ENCODE assay signal across 10 mouse cellular contexts in the genomic region with DNA sequence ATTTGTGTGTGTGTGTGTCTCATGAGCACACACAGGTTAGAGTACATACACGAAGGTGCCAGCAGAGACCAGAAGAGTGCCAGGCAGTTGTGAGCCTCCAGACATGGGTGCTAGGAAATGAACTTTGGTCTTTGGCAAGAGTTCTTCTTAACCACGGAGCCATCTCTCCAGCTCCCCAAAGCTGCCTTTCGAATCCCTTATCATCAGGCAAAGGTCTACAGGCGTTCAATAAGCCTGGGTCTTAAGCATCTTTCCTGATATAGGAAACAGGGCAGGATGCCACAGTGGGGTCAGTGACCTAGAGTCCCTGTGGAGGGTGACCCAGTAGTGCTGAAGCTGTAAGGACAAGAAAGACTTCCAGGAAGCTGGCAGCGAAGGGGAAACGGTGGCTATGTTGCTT.
DNase-seq lines count a peak whose midpoint lies in the region; ATAC-seq lines count a peak whose summit lies in the region.
"Had no signal": no experiment of that assay in that cellular context is flagged by ENCODE, and none has a peak within 500 bp of the region (broad histone marks: within the 10 kb centered on the region; RNA-seq: fewer than 3 reads in every experiment).

No protein-coding gene starts in this region.

- H3K4me2 ChIP-seq in kidney, embryonic 15.5 days: no peak overlapping the region
- no peak overlapping the region for H3K4me2 ChIP-seq in embryonic facial prominence, embryonic 15.5 days (replicated peaks)
- no peak overlapping the region for H3K4me2 ChIP-seq in hindbrain, embryonic 16.5 days (ENCODE audit: low read length)
- no peak overlapping the region for H3K4me2 ChIP-seq in midbrain, embryonic 15.5 days

- H3K4me1 ChIP-seq in kidney, embryonic 15.5 days: peaks cover 35% of the 10 kb centered on the region
- H3K4me1 ChIP-seq in embryonic facial prominence, embryonic 15.5 days: peaks cover 40% of the 10 kb centered on the region
- peaks cover 19% of the 10 kb centered on the region for H3K4me1 ChIP-seq in hindbrain, embryonic 16.5 days (ENCODE audit: control insufficient read depth, insufficient read depth, low read depth, low read length)
- peaks cover 41% of the 10 kb centered on the region for H3K4me1 ChIP-seq in midbrain, embryonic 15.5 days

- no peak overlapping the region for H3K9ac ChIP-seq in kidney, embryonic 15.5 days
- no peak overlapping the region for H3K9ac ChIP-seq in embryonic facial prominence, embryonic 15.5 days
- H3K9ac ChIP-seq in hindbrain, embryonic 16.5 days (ENCODE audit: low read depth, low read length): no peak overlapping the region
- no peak overlapping the region for H3K9ac ChIP-seq in midbrain, embryonic 15.5 days

- H3K4me3 ChIP-seq in kidney, embryonic 15.5 days (replicated peaks): no peak overlapping the region
- H3K4me3 ChIP-seq in embryonic facial prominence, embryonic 15.5 days (replicated peaks): no peak overlapping the region
- no peak overlapping the region for H3K4me3 ChIP-seq in hindbrain, embryonic 16.5 days (ENCODE audit: low read length)
- H3K4me3 ChIP-seq in midbrain, embryonic 15.5 days: no peak overlapping the region

- ATAC-seq in kidney, embryonic 15.5 days (replicated peaks; ENCODE audit: low FRiP score): no peak
- no peak for ATAC-seq in embryonic facial prominence, embryonic 15.5 days (ENCODE audit: insufficient number of reproducible peaks, low FRiP score, low TSS enrichment, low read depth)
- no peak for ATAC-seq in hindbrain, embryonic 16.5 days
- ATAC-seq in midbrain, embryonic 15.5 days (replicated peaks): no peak

- WGBS in kidney, embryonic 15.5 days: 66% methylated on average over 6 of the region's 6 CpGs
- 72% methylated on average over 6 of the region's 6 CpGs for WGBS in embryonic facial prominence, embryonic 15.5 days
- 59% methylated on average over 6 of the region's 6 CpGs for WGBS in hindbrain, embryonic 16.5 days
- WGBS in midbrain, embryonic 15.5 days: 74% methylated on average over 6 of the region's 6 CpGs

- no peaks in the 10 kb centered on the region for H3K9me3 ChIP-seq in kidney, embryonic 15.5 days (replicated peaks)
- no peaks in the 10 kb centered on the region for H3K9me3 ChIP-seq in embryonic facial prominence, embryonic 15.5 days (replicated peaks)
- H3K9me3 ChIP-seq in hindbrain, embryonic 16.5 days (ENCODE audit: control insufficient read depth, low read length): no peaks in the 10 kb centered on the region
- no peaks in the 10 kb centered on the region for H3K9me3 ChIP-seq in midbrain, embryonic 15.5 days

- no peak for DNase-seq in kidney, adult 11 months
- DNase-seq in gastrocnemius, adult 18-20 months (ENCODE audit: low spot score): no peak
- DNase-seq in layer of hippocampus, postnatal 14 days (ENCODE audit: low spot score in 2 of 2): no peak
- no peak for DNase-seq in cerebellum, postnatal 25 days
- DNase-seq: cerebellum, adult 11-12 months; gastrocnemius, postnatal 25 days had no signal

- peak overlapping the region; percentile 92 for H3K27ac ChIP-seq in kidney, embryonic 15.5 days
- peak overlapping the region; percentile 96 for H3K27ac ChIP-seq in embryonic facial prominence, embryonic 15.5 days (replicated peaks)
- H3K27ac ChIP-seq in hindbrain, embryonic 16.5 days (ENCODE audit: low read depth, low read length): peak overlapping the region; percentile 9; the same call in 1 of the 2 replicates
- H3K27ac ChIP-seq in midbrain, embryonic 15.5 days: peak overlapping the region; percentile 81

- H3K27me3 ChIP-seq in kidney, embryonic 15.5 days: no peaks in the 10 kb centered on the region
- no peaks in the 10 kb centered on the region for H3K27me3 ChIP-seq in embryonic facial prominence, embryonic 15.5 days
- H3K27me3 ChIP-seq in hindbrain, embryonic 16.5 days (replicated peaks; ENCODE audit: control insufficient read depth, insufficient read depth, low read length): no peaks in the 10 kb centered on the region
- H3K27me3 ChIP-seq in midbrain, embryonic 15.5 days (replicated peaks): no peaks in the 10 kb centered on the region

- H3K36me3 ChIP-seq in kidney, embryonic 15.5 days: no peaks in the 10 kb centered on the region
- H3K36me3 ChIP-seq in embryonic facial prominence, embryonic 15.5 days: no peaks in the 10 kb centered on the region
- H3K36me3 ChIP-seq in hindbrain, embryonic 16.5 days (ENCODE audit: control insufficient read depth, insufficient read depth, low read length): no peaks in the 10 kb centered on the region
- H3K36me3 ChIP-seq in midbrain, embryonic 15.5 days (replicated peaks): no peaks in the 10 kb centered on the region

Comparison
In these comparisons a context has a peak if more than half of its experiments do, and no peak if none do; other contexts are left out.
1. H3K27ac ChIP-seq: peak in every context shown above with its lines; median percentile 96 in embryonic facial prominence, embryonic 15.5 days; 92 in kidney, embryonic 15.5 days; 81 in midbrain, embryonic 15.5 days; 9 in hindbrain, embryonic 16.5 days.